Mouse (Mus musculus) gastrocnemius, postnatal 25 days (tissue): Measurements from ENCODE around the gene Kirrel3. TPM values are rescaled to one million over a fixed set of nuclear protein-coding genes. Genes with fewer than 3 reads are reported as not detected.

Source experiments
- DNase-seq: peaks from one replicate; pipeline ENCODE4 v3.0.0; 2022
- total RNA-seq, 2 experiments: library from RNA; stranded (reverse); gene quantifications; 1 replicate in 1 of 2; 2 replicates in 1 of 2; pipeline ENCODE4 v1.2.3; 2021

Kirrel3 gene
- total RNA-seq, 2 experiments from 2014 or later = 0.59 to 1.1 TPM

GRCm38 (mm10) chr9:35027382-35027997 is 541.8 kb downstream of the Kirrel3 start:
- DNase-seq = no peak

GRCm38 (mm10) chr9:35030823-35031222 is 545.1 kb downstream of the Kirrel3 start:
- no peak for DNase-seq

- DNase-seq = no peak
These were observed 546.8 kb downstream of the Kirrel3 start for GRCm38 (mm10) chr9:35032457-35032856.

- DNase-seq = no peak
These were observed 549.4 kb downstream of the Kirrel3 start for GRCm38 (mm10) chr9:35035074-35035473.

- no peak for DNase-seq
These were observed 553.4 kb downstream of the Kirrel3 start for GRCm38 (mm10) chr9:35038922-35039586.

- no peak for DNase-seq
These were observed 554.2 kb downstream of the Kirrel3 start for GRCm38 (mm10) chr9:35039846-35040245.

- DNase-seq = peak; percentile 32
These were observed 555.8 kb downstream of the Kirrel3 start for GRCm38 (mm10) chr9:35041493-35041892.

GRCm38 (mm10) chr9:35043619-35044018 is 557.9 kb downstream of the Kirrel3 start:
- DNase-seq = peak; percentile 4

- DNase-seq = no peak
These were observed 558.8 kb downstream of the Kirrel3 start for GRCm38 (mm10) chr9:35044458-35044857.

GRCm38 (mm10) chr9:35045031-35045531 is 559.4 kb downstream of the Kirrel3 start:
- DNase-seq = peak; percentile 41

GRCm38 (mm10) chr9:35045756-35046155 is 560.1 kb downstream of the Kirrel3 start:
- peak; percentile 92 for DNase-seq

GRCm38 (mm10) chr9:35048449-35048848 is 562.8 kb downstream of the Kirrel3 start:
- DNase-seq = no peak

- no peak for DNase-seq
These were observed 564.3 kb downstream of the Kirrel3 start for GRCm38 (mm10) chr9:35049891-35050527.

- no peak for DNase-seq
These were observed 565.2 kb downstream of the Kirrel3 start for GRCm38 (mm10) chr9:35050701-35051454.

GRCm38 (mm10) chr9:35051666-35052065 is 566.0 kb downstream of the Kirrel3 start:
- DNase-seq = no peak

GRCm38 (mm10) chr9:35052671-35053070 is 567.0 kb downstream of the Kirrel3 start:
- DNase-seq = no peak

GRCm38 (mm10) chr9:35053081-35053480 is 567.4 kb downstream of the Kirrel3 start:
- no peak for DNase-seq

- DNase-seq = no peak
These were observed 568.0 kb downstream of the Kirrel3 start for GRCm38 (mm10) chr9:35053669-35054068.

GRCm38 (mm10) chr9:35055528-35056330 is 570.0 kb downstream of the Kirrel3 start:
- DNase-seq = no peak

- no peak for DNase-seq
These were observed 570.9 kb downstream of the Kirrel3 start for GRCm38 (mm10) chr9:35056611-35057010.

GRCm38 (mm10) chr9:35057631-35058030 is 571.9 kb downstream of the Kirrel3 start:
- no peak for DNase-seq

GRCm38 (mm10) chr9:35058186-35058585 is 572.5 kb downstream of the Kirrel3 start:
- DNase-seq = no peak
